Mouse (Mus musculus): ENCODE data around the gene Alg14. TPM values are rescaled to one million over a fixed set of nuclear protein-coding genes. Genes with fewer than 3 reads are reported as not detected.

Gene Alg14
- 32.4 and 37.0 TPM in 2 replicates for polyA plus RNA-seq (2014; fragmentation: Nextera tagmentation; extraction: Ambion mirVana)

- peak within 1 kb of the TSS; percentile 54 for H3K4me3 ChIP-seq (ENCODE audit: low read depth, low read length)
- H3K4me2 ChIP-seq (ENCODE audit: low read depth, severe bottlenecking): peak within 1 kb of the TSS; percentile 55
- ATAC-seq (ENCODE audit: insufficient number of reproducible peaks, low FRiP score, low TSS enrichment, low read depth): peak; percentile 97
- no peaks in the 10 kb centered on the region for H3K4me1 ChIP-seq (ENCODE audit: control insufficient read depth, insufficient read depth, low read length)
- no peaks in the 10 kb centered on the region for H3K9me3 ChIP-seq (ENCODE audit: control insufficient read depth, low read length)
- H3K36me3 ChIP-seq (ENCODE audit: control insufficient read depth, insufficient read depth, low read length): no peaks in the 10 kb centered on the region
- no peaks in the 10 kb centered on the region for H3K27me3 ChIP-seq (ENCODE audit: control insufficient read depth, insufficient read depth, low read length)
- H3K27ac ChIP-seq (replicated peaks; ENCODE audit: low read depth, low read length): peak within 1 kb of the TSS; percentile 86; the same call in 1 of the 2 replicates
- peak; percentile 95 for DNase-seq (ENCODE audit: low spot score)
- peak within 1 kb of the TSS; percentile 68 for H3K9ac ChIP-seq (ENCODE audit: low read length)
- WGBS: under 1% methylated on average over 42 of the region's 42 CpGs
Observed at GRCm38 (mm10) chr3:121291560-121292258, at the start of gene Alg14. Gene Alg14 (plus strand): TSS chr3:121291773.

DNA sequence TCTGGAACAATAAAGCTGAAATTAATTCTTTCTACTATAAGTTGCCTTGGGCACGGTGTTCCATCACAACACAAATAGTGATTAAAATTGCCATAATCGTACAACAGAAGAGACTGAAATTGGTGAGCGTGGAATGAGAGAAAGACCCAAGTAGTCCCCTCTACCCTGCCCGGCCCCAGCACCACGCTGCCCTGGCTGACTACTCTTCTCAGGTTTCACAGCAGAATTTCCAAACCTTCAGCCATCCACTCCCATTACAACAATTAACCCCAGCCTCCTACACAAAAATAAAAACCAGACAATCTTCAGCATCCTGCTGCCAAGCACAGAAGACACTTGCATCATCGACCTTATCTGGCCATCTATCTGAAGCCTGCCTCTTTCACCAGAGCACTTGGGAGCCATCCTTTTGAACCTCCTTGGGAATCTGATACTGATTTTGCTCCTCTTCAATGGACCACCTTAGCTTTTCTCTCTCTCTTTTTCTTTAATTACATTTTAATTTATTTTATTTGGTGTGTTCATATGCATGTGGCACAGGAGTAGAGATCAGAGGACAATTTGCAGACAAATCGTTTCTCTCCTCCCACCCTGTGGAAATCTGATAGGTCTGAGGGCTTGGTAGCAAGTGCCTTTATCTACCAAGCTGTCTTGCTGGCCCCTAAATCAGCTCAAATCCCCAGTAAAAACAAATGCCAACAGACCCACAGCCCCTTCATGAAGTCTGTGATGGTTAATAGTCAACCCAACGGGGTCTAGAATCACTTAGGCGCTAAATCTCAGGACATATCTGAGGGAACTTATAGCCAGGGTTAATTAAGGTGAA, 49.2 kb upstream of the Alg14 start:
- ATAC-seq (ENCODE audit: insufficient number of reproducible peaks, low FRiP score, low TSS enrichment, low read depth) (0 out of 2 replicates have a peak, but pooled peaks have one; percentile 55), DNase-seq (ENCODE audit: low spot score) (peak; percentile 50)
- no peak overlapping the region for H3K4me2 ChIP-seq (ENCODE audit: low read depth, severe bottlenecking)
- H3K9me3 ChIP-seq (ENCODE audit: control insufficient read depth, low read length): no peaks in the 10 kb centered on the region
- H3K36me3 ChIP-seq (ENCODE audit: control insufficient read depth, insufficient read depth, low read length): no peaks in the 10 kb centered on the region
- 37% methylated on average over 9 of the region's 9 CpGs for WGBS
- H3K4me1 ChIP-seq (ENCODE audit: control insufficient read depth, insufficient read depth, low read length): peaks cover 23% of the 10 kb centered on the region
- H3K27me3 ChIP-seq (ENCODE audit: control insufficient read depth, insufficient read depth, low read length): no peaks in the 10 kb centered on the region
- H3K4me3 ChIP-seq (ENCODE audit: low read depth, low read length): no peak overlapping the region
- H3K9ac ChIP-seq (ENCODE audit: low read length): no peak overlapping the region
- no peak overlapping the region for H3K27ac ChIP-seq (replicated peaks; ENCODE audit: low read depth, low read length)

GRCm38 (mm10) chr3:121242941-121243340, 48.6 kb upstream of the Alg14 start:
- Histone ChIP-seq H3K9me3 (ENCODE audit: control insufficient read depth, low read length) (no peaks in the 10 kb centered on the region), H3K4me3 (ENCODE audit: low read depth, low read length) (no peak overlapping the region), H3K4me2 (ENCODE audit: low read depth, severe bottlenecking) (no peak overlapping the region), H3K27ac (replicated peaks; ENCODE audit: low read depth, low read length) (no peak overlapping the region), H3K9ac (ENCODE audit: low read length) (no peak overlapping the region), H3K36me3 (ENCODE audit: control insufficient read depth, insufficient read depth, low read length) (no peaks in the 10 kb centered on the region), H3K4me1 (ENCODE audit: control insufficient read depth, insufficient read depth, low read length) (peaks cover 23% of the 10 kb centered on the region), H3K27me3 (ENCODE audit: control insufficient read depth, insufficient read depth, low read length) (no peaks in the 10 kb centered on the region)
- ATAC-seq (ENCODE audit: insufficient number of reproducible peaks, low FRiP score, low TSS enrichment, low read depth): no peak
- DNase-seq (ENCODE audit: low spot score): no peak
- 84% methylated on average over 4 of the region's 4 CpGs for WGBS

DNA sequence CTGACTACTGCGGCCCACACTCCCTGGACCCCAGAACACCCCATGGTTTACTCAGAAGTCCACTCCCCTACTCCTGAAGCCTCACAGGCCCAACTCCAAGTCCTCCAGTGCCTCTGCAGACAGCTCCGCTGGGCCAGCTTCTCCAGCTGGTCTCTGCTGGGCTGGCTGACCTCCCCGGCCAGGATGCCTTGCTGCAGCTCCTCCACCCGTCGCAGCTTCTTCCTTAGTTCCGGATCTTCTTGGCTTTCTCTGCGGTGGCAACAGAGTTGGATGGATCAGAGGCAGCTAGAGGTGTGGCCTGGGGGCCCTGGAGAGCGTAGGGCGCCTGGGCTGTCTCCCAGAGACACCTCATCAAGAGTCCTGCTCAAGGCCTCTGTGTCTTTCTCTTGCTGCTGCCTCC, 41.5 kb upstream of the Alg14 start:
- Histone ChIP-seq H3K27me3 (ENCODE audit: control insufficient read depth, insufficient read depth, low read length) (no peaks in the 10 kb centered on the region), H3K36me3 (ENCODE audit: control insufficient read depth, insufficient read depth, low read length) (no peaks in the 10 kb centered on the region), H3K4me3 (ENCODE audit: low read depth, low read length) (no peak overlapping the region), H3K27ac (replicated peaks; ENCODE audit: low read depth, low read length) (no peak overlapping the region), H3K4me1 (ENCODE audit: control insufficient read depth, insufficient read depth, low read length) (no peaks in the 10 kb centered on the region), H3K4me2 (ENCODE audit: low read depth, severe bottlenecking) (no peak overlapping the region), H3K9ac (ENCODE audit: low read length) (no peak overlapping the region), H3K9me3 (ENCODE audit: control insufficient read depth, low read length) (no peaks in the 10 kb centered on the region)
- ATAC-seq (ENCODE audit: insufficient number of reproducible peaks, low FRiP score, low TSS enrichment, low read depth) (no peak), DNase-seq (ENCODE audit: low spot score) (no peak)
- WGBS: 87% methylated on average over 9 of the region's 9 CpGs

DNA sequence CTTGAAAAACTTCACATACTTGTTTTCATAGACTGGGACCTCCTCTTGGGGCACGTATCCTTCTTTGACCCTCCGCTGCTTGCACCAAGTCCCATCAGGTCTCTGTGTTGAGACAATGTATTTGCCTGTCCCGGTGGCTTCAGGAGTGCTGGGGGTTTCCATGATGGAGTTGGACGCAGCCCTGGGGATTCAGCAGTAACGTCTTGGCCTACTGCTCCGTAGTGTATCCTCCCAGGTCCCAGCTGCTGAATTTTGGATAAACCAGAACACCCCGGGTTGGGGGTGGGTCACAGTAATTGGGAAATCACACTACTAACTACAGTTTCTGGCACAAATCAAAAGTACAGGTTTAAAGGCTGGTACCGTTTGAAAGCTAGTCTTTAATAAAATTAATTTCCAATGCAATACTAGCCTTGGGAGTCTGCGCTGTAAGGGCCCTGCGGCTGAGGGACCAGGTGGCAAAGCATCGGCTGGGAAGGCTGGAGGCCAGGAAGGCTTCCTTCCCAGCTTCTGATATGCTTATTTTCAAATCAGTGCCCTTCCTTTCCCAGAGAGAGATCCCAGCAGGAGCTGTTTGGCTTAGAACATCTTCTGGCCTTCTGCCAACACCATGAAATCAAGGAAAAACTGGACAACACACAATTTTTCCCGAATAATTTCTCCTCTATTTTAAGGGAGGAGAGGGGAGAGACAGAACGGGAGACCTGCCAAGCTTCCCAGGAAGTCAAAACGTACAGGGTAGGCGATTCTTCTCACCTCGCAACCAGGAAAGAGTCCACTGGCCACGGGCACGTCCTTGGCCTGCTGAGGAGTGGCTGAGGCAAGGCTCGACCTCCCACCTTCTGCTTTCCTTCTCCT, 40.8 kb upstream of the Alg14 start:
- Histone ChIP-seq H3K27ac (replicated peaks; ENCODE audit: low read depth, low read length) (no peak overlapping the region), H3K9ac (ENCODE audit: low read length) (no peak overlapping the region), H3K4me3 (ENCODE audit: low read depth, low read length) (no peak overlapping the region), H3K9me3 (ENCODE audit: control insufficient read depth, low read length) (no peaks in the 10 kb centered on the region), H3K4me1 (ENCODE audit: control insufficient read depth, insufficient read depth, low read length) (no peaks in the 10 kb centered on the region), H3K27me3 (ENCODE audit: control insufficient read depth, insufficient read depth, low read length) (no peaks in the 10 kb centered on the region), H3K36me3 (ENCODE audit: control insufficient read depth, insufficient read depth, low read length) (no peaks in the 10 kb centered on the region), H3K4me2 (ENCODE audit: low read depth, severe bottlenecking) (no peak overlapping the region)
- WGBS: 85% methylated on average over 19 of the region's 19 CpGs
- ATAC-seq (ENCODE audit: insufficient number of reproducible peaks, low FRiP score, low TSS enrichment, low read depth) (no peak), DNase-seq (ENCODE audit: low spot score) (no peak)

GRCm38 (mm10) chr3:121255501-121255900, 36.1 kb upstream of the Alg14 start:
- H3K36me3 ChIP-seq (ENCODE audit: control insufficient read depth, insufficient read depth, low read length): no peaks in the 10 kb centered on the region
- H3K9ac ChIP-seq (ENCODE audit: low read length): no peak overlapping the region
- no peaks in the 10 kb centered on the region for H3K4me1 ChIP-seq (ENCODE audit: control insufficient read depth, insufficient read depth, low read length)
- H3K27me3 ChIP-seq (ENCODE audit: control insufficient read depth, insufficient read depth, low read length): peaks cover 4% of the 10 kb centered on the region; the same call in 1 of the 2 replicates
- WGBS: 81% methylated on average over 7 of the region's 7 CpGs
- no peak overlapping the region for H3K27ac ChIP-seq (replicated peaks; ENCODE audit: low read depth, low read length)
- H3K4me2 ChIP-seq (ENCODE audit: low read depth, severe bottlenecking): no peak overlapping the region
- no peak overlapping the region for H3K4me3 ChIP-seq (ENCODE audit: low read depth, low read length)
- DNase-seq (ENCODE audit: low spot score) (no peak), ATAC-seq (ENCODE audit: insufficient number of reproducible peaks, low FRiP score, low TSS enrichment, low read depth) (no peak)
- no peaks in the 10 kb centered on the region for H3K9me3 ChIP-seq (ENCODE audit: control insufficient read depth, low read length)

- Histone ChIP-seq H3K36me3 (ENCODE audit: control insufficient read depth, insufficient read depth, low read length) (no peaks in the 10 kb centered on the region), H3K9me3 (ENCODE audit: control insufficient read depth, low read length) (no peaks in the 10 kb centered on the region), H3K27ac (replicated peaks; ENCODE audit: low read depth, low read length) (no peak overlapping the region), H3K27me3 (ENCODE audit: control insufficient read depth, insufficient read depth, low read length) (peaks cover 11% of the 10 kb centered on the region; the same call in 1 of the 2 replicates), H3K9ac (ENCODE audit: low read length) (no peak overlapping the region), H3K4me2 (ENCODE audit: low read depth, severe bottlenecking) (no peak overlapping the region), H3K4me3 (ENCODE audit: low read depth, low read length) (no peak overlapping the region), H3K4me1 (ENCODE audit: control insufficient read depth, insufficient read depth, low read length) (no peaks in the 10 kb centered on the region)
- ATAC-seq (ENCODE audit: insufficient number of reproducible peaks, low FRiP score, low TSS enrichment, low read depth) (no peak), DNase-seq (ENCODE audit: low spot score) (no peak)
- 75% methylated on average over 8 of the region's 8 CpGs for WGBS
Observed at GRCm38 (mm10) chr3:121256131-121256530, 35.4 kb upstream of the Alg14 start.

DNA sequence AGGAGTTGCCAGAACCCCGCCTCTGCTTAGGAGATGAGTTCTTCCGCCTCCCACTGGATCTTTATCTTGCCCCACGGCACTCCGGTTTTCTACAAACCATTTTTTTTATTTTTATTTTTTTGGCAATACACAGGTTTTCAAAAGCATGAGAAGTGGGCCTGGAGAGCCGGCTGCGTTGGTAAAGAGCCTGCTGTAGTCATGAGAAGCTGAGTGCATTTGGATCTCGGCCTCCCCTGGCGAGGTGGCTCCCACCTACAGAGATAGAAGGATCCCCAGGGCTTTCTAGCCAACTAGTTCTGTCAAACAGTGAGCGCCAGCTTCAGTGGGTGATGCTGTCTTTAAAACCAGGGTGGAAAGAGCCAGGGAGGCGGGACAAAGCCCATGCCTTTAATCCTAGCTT, 34.2 kb upstream of the Alg14 start:
- Histone ChIP-seq H3K36me3 (ENCODE audit: control insufficient read depth, insufficient read depth, low read length) (no peaks in the 10 kb centered on the region), H3K4me3 (ENCODE audit: low read depth, low read length) (no peak overlapping the region), H3K27ac (replicated peaks; ENCODE audit: low read depth, low read length) (no peak overlapping the region), H3K9ac (ENCODE audit: low read length) (no peak overlapping the region), H3K4me1 (ENCODE audit: control insufficient read depth, insufficient read depth, low read length) (peaks cover 4% of the 10 kb centered on the region), H3K9me3 (ENCODE audit: control insufficient read depth, low read length) (no peaks in the 10 kb centered on the region), H3K4me2 (ENCODE audit: low read depth, severe bottlenecking) (no peak overlapping the region), H3K27me3 (ENCODE audit: control insufficient read depth, insufficient read depth, low read length) (peaks cover 20% of the 10 kb centered on the region)
- ATAC-seq (ENCODE audit: insufficient number of reproducible peaks, low FRiP score, low TSS enrichment, low read depth): no peak
- no peak for DNase-seq (ENCODE audit: low spot score)
- WGBS: 83% methylated on average over 10 of the region's 10 CpGs

Measured in limb, embryonic 11.5 days (tissue).